Mouse (Mus musculus): ENCODE measurements around the gene S100a9.

S100a9 gene

GRCm38 (mm10) chr3:90695613-90696012, at the start of gene S100a9:
Gene S100a9 (minus strand): TSS chr3:90695721.
- no peak for DNase-seq (ENCODE audit: low spot score)

DNA sequence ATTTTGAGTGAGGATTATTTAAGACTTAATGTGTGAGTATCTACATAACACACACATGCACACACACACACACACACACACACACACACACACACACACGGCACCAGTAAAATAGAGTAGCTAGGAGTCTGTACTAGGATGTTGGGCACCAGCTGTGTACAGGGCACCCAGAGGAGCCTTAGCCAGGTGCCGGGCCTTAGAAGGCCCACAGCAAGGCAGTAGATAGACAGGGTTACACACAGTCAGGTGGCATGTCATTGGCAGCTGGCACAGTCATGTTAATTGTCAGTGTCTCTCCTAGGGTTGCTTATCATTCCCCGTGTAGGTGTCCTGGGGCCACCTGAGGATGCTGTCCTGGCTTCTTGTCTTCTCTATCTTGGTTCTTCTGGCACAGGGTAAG, 31.1 kb upstream of the S100a9 start, which contains the start of gene Pglyrp4:
TSS of gene Pglyrp4 (plus strand) at position 301 of the 400 bp plus-strand sequence.
- DNase-seq (ENCODE audit: low spot score) = no peak

GRCm38 (mm10) chr3:90709591-90710460, 14.3 kb upstream of the S100a9 start:
- peak; percentile 71 for DNase-seq (ENCODE audit: low spot score)

- peak; percentile 35 for DNase-seq (ENCODE audit: low spot score)
Measured at GRCm38 (mm10) chr3:90708523-90709202, 13.1 kb upstream of the S100a9 start.

- no peak for DNase-seq (ENCODE audit: low spot score)
Measured at GRCm38 (mm10) chr3:90702244-90702643, 6.7 kb upstream of the S100a9 start.

DNA sequence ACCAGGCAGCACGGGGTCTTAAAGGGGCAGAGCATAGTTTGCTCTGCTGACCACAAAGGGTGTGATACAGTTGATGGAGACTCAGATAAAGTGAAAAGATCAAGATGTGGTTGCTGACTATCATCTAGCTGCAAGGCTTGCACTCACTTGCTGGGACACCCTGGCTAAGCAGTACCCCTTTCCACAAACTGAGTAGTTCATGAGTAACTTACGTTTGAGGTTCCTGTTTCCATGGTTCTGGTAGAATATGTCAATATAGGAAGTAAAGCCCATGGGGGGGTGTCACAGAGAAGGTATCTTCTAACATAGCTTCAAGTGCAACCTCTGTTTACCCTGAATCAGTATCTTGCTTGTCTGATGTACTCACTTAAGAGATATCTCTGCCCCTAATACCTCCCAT, 2.0 kb downstream of the S100a9 start:
- DNase-seq (ENCODE audit: low spot score) = no peak

DNA sequence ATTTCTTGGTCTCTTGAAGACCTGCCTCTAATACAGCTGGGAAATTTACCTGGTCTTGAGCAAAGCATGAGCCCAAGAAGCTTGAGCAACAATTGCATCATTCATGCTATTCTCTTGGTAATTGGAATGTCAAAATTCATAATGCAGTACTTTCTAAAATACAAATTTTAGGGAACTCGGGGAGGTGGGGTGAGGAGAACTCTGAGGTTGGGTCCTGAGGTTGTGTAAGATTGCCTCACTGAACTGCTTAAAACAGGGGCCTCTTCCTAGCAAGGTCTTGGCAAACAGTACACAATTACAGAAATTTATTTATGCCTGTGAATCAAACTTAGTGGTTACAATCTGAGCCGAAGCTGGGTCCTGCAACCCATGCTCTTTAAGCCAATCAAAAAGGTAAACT, 8.7 kb downstream of the S100a9 start:
- no peak for DNase-seq (ENCODE audit: low spot score)

DNA sequence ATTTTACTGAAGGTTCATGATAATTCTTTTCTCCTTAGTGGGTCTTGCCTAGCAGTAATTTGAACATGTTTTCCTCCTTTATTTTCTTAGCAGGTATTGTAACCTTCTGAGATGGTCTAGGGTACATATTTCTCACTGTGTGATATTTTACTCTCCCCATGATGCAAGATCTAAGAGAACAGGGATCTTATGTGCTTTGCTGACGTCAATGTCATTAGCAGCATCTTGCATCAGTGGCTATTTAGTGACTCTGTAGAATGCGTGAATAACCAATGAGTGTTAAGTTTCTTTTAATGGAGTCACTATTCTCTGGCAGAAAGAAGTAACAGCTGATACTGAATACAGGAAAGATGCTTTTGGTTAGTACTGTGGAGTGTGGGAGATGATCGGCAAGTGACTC, 11.6 kb downstream of the S100a9 start:
- no peak for DNase-seq (ENCODE audit: low spot score)

DNA sequence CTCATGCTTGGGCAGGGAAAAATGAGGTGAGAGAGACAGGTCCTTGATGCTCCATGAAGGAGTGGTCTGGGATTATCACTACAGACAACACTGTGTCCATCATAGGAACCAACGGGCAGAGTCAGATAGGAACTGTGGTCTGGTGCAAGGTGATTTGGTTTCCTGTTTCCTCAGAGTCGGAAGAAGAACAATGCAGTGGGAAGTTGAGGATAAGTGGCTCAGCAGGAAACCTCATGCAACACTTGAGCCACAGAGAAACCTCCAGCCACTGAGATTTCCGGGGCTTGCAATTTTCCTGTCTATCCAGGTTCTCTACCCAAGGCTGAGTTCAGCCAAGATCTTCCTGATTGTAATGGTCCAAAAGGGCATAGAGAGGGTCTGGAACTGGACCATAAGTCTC, 16.9 kb downstream of the S100a9 start:
- no peak for DNase-seq (ENCODE audit: low spot score)

- no peak for DNase-seq (ENCODE audit: low spot score)
Measured at GRCm38 (mm10) chr3:90668846-90669245, 26.7 kb downstream of the S100a9 start, which contains the start of gene S100a8. Gene S100a8 (plus strand): TSS chr3:90668978.

- peak; percentile 46 for DNase-seq (ENCODE audit: low spot score)
Measured at GRCm38 (mm10) chr3:90664219-90664618, 31.3 kb downstream of the S100a9 start.

- no peak for DNase-seq (ENCODE audit: low spot score)
Measured at GRCm38 (mm10) chr3:90659364-90660044, 36.0 kb downstream of the S100a9 start.

GRCm38 (mm10) chr3:90657405-90657804, 38.1 kb downstream of the S100a9 start:
- DNase-seq (ENCODE audit: low spot score) = peak; percentile 32

- DNase-seq (ENCODE audit: low spot score) = no peak
Measured at GRCm38 (mm10) chr3:90653717-90654116, 41.8 kb downstream of the S100a9 start, which contains the start of gene S100a7a. Gene S100a7a (plus strand): TSS chr3:90654017.

- peak; percentile 93 for DNase-seq (ENCODE audit: low spot score)
Measured at GRCm38 (mm10) chr3:90652878-90653508, 42.5 kb downstream of the S100a9 start.

GRCm38 (mm10) chr3:90649832-90650231, 45.7 kb downstream of the S100a9 start:
- no peak for DNase-seq (ENCODE audit: low spot score)

- DNase-seq (ENCODE audit: low spot score) = no peak
Measured at GRCm38 (mm10) chr3:90648981-90649380, 46.5 kb downstream of the S100a9 start.

- no peak for DNase-seq (ENCODE audit: low spot score)
Measured at GRCm38 (mm10) chr3:90647291-90647690, 48.2 kb downstream of the S100a9 start.

GRCm38 (mm10) chr3:90644220-90644619, 51.3 kb downstream of the S100a9 start:
- DNase-seq (ENCODE audit: low spot score) = no peak

Data from MN1 (cell line).